Mouse (Mus musculus): ENCODE results near the gene Kcns1. TPM values are rescaled to one million over a fixed set of nuclear protein-coding genes. Genes with fewer than 3 reads are reported as not detected.
"Not testable (repeated sequence)": the region's sequence is repeated elsewhere in the genome, so short reads cannot be mapped to it uniquely, and the experiment has no call there.

The Kcns1 gene
- total RNA-seq (2012; rRNA removed): 0.80 and 0.90 TPM in 2 replicates

GRCm38 (mm10) chr2:164170902-164171301, at the start of gene Kcns1:
TSS of gene Kcns1 (minus strand) at chr2:164171113.
- Histone ChIP-seq H3K9ac (ENCODE audit: insufficient read depth, low read depth, low read length, poor library complexity, severe bottlenecking) (peak within 1 kb of the TSS; percentile 15; the same call in 1 of the 2 replicates), H3K4me3 (ENCODE audit: insufficient read depth in 1 of 2, low read depth in 1 of 2, low read length in 2 of 2, poor library complexity in 1 of 2, severe bottlenecking in 1 of 2) (peak within 1 kb of the TSS; percentile 28 to 55; a peak in 2 of 4 replicates), H3K9me3 (ENCODE audit: control insufficient read depth, insufficient read depth, low read depth, low read length) (no peaks in the 10 kb centered on the region), H3K4me1 (ENCODE audit: control insufficient read depth in 2 of 2, insufficient read depth in 2 of 2, low read length in 2 of 2, poor library complexity in 1 of 2) (0 out of 4 replicates have a peak, but pooled peaks cover 0 to 3% of the 10 kb centered on the region in 2 experiments), H3K36me3 (ENCODE audit: control insufficient read depth, insufficient read depth, low read length, poor library complexity, severe bottlenecking) (no peaks in the 10 kb centered on the region), H3K27ac (ENCODE audit: insufficient read depth, low read depth, low read length, poor library complexity, severe bottlenecking) (no peak within 1 kb of the TSS)
- no peak for TF ChIP-seq HCFC1 (IDR thresholded peaks at IDR 0.05; ENCODE audit: borderline replicate concordance, insufficient read depth, low read length)
- TF ChIP-seq CHD2 (IDR thresholded peaks at IDR 0.05; ENCODE audit: low read depth, low read length): no peak
- TF ChIP-seq ZC3H11A (IDR thresholded peaks at IDR 0.05; ENCODE audit: borderline replicate concordance, low read depth, low read length): no peak
- no peak for TF ChIP-seq MAFK (IDR thresholded peaks at IDR 0.05; ENCODE audit: insufficient read depth, low read depth, low read length)
- in situ Hi-C loops (cut with MboI; ENCODE audit: low sequenced_read_pairs in 2 of 2, unreplicated experiment in 2 of 2): no loop called here
- no peak for DNase-seq (ENCODE audit: low read depth, low spot score)

GRCm38 (mm10) chr2:164219295-164219694, 48.4 kb upstream of the Kcns1 start:
- in situ Hi-C loops (cut with MboI; ENCODE audit: low sequenced_read_pairs in 2 of 2, unreplicated experiment in 2 of 2): no loop called here
- DNase-seq (ENCODE audit: low read depth, low spot score): no peak
- no peaks in the 10 kb centered on the region for H3K36me3 ChIP-seq (ENCODE audit: control insufficient read depth, insufficient read depth, low read length, poor library complexity, severe bottlenecking)
- no peaks in the 10 kb centered on the region for H3K9me3 ChIP-seq (ENCODE audit: control insufficient read depth, insufficient read depth, low read depth, low read length)
- no peak for TF ChIP-seq MAFK (IDR thresholded peaks at IDR 0.05; ENCODE audit: insufficient read depth, low read depth, low read length)
- no peak for TF ChIP-seq ZC3H11A (IDR thresholded peaks at IDR 0.05; ENCODE audit: borderline replicate concordance, low read depth, low read length)
- TF ChIP-seq CHD2 (IDR thresholded peaks at IDR 0.05; ENCODE audit: low read depth, low read length): no peak
- H3K9ac ChIP-seq (ENCODE audit: insufficient read depth, low read depth, low read length, poor library complexity, severe bottlenecking): no peak overlapping the region
- no peak overlapping the region for H3K4me3 ChIP-seq (ENCODE audit: insufficient read depth in 1 of 2, low read depth in 1 of 2, low read length in 2 of 2, poor library complexity in 1 of 2, severe bottlenecking in 1 of 2)
- H3K4me1 ChIP-seq (ENCODE audit: control insufficient read depth in 2 of 2, insufficient read depth in 2 of 2, low read length in 2 of 2, poor library complexity in 1 of 2): no peaks in the 10 kb centered on the region
- H3K27ac ChIP-seq (ENCODE audit: insufficient read depth, low read depth, low read length, poor library complexity, severe bottlenecking): no peak overlapping the region

- no peak overlapping the region for H3K9ac ChIP-seq (ENCODE audit: insufficient read depth, low read depth, low read length, poor library complexity, severe bottlenecking)
Measured at GRCm38 (mm10) chr2:164212711-164213110, 41.8 kb upstream of the Kcns1 start.

GRCm38 (mm10) chr2:164210892-164211291, 40.0 kb upstream of the Kcns1 start:
- no peak for DNase-seq (ENCODE audit: low read depth, low spot score)
- in situ Hi-C loops (cut with MboI; ENCODE audit: low sequenced_read_pairs in 2 of 2, unreplicated experiment in 2 of 2): no loop called here
- Histone ChIP-seq H3K9me3 (ENCODE audit: control insufficient read depth, insufficient read depth, low read depth, low read length) (no peaks in the 10 kb centered on the region), H3K27ac (ENCODE audit: insufficient read depth, low read depth, low read length, poor library complexity, severe bottlenecking) (no peak overlapping the region), H3K4me3 (ENCODE audit: insufficient read depth in 1 of 2, low read depth in 1 of 2, low read length in 2 of 2, poor library complexity in 1 of 2, severe bottlenecking in 1 of 2) (no peak overlapping the region), H3K36me3 (ENCODE audit: control insufficient read depth, insufficient read depth, low read length, poor library complexity, severe bottlenecking) (no peaks in the 10 kb centered on the region), H3K4me1 (ENCODE audit: control insufficient read depth in 2 of 2, insufficient read depth in 2 of 2, low read length in 2 of 2, poor library complexity in 1 of 2) (no peaks in the 10 kb centered on the region), H3K9ac (ENCODE audit: insufficient read depth, low read depth, low read length, poor library complexity, severe bottlenecking) (no peak overlapping the region)
- no peak for TF ChIP-seq CHD2 (IDR thresholded peaks at IDR 0.05; ENCODE audit: low read depth, low read length)
- TF ChIP-seq ZC3H11A (IDR thresholded peaks at IDR 0.05; ENCODE audit: borderline replicate concordance, low read depth, low read length): no peak
- TF ChIP-seq HCFC1 (IDR thresholded peaks at IDR 0.05; ENCODE audit: borderline replicate concordance, insufficient read depth, low read length): no peak
- TF ChIP-seq MAFK (IDR thresholded peaks at IDR 0.05; ENCODE audit: insufficient read depth, low read depth, low read length): no peak
- no peak for TF ChIP-seq ZNF384 (IDR thresholded peaks at IDR 0.05; ENCODE audit: low read depth, low read length)

More at GRCm38 (mm10) chr2:164212711-164213110, 41.8 kb upstream of the Kcns1 start:
- H3K4me1 ChIP-seq (ENCODE audit: control insufficient read depth in 2 of 2, insufficient read depth in 2 of 2, low read length in 2 of 2, poor library complexity in 1 of 2): no peaks in the 10 kb centered on the region
- H3K36me3 ChIP-seq (ENCODE audit: control insufficient read depth, insufficient read depth, low read length, poor library complexity, severe bottlenecking): no peaks in the 10 kb centered on the region
- TF ChIP-seq MAFK (IDR thresholded peaks at IDR 0.05; ENCODE audit: insufficient read depth, low read depth, low read length) (no peak), CHD2 (IDR thresholded peaks at IDR 0.05; ENCODE audit: low read depth, low read length) (no peak), ZNF384 (IDR thresholded peaks at IDR 0.05; ENCODE audit: low read depth, low read length) (no peak), HCFC1 (IDR thresholded peaks at IDR 0.05; ENCODE audit: borderline replicate concordance, insufficient read depth, low read length) (no peak), ZC3H11A (IDR thresholded peaks at IDR 0.05; ENCODE audit: borderline replicate concordance, low read depth, low read length) (no peak)
- H3K4me3 ChIP-seq (ENCODE audit: insufficient read depth in 1 of 2, low read depth in 1 of 2, low read length in 2 of 2, poor library complexity in 1 of 2, severe bottlenecking in 1 of 2): no peak overlapping the region
- in situ Hi-C loops (cut with MboI; ENCODE audit: low sequenced_read_pairs in 2 of 2, unreplicated experiment in 2 of 2): no loop called here
- H3K9me3 ChIP-seq (ENCODE audit: control insufficient read depth, insufficient read depth, low read depth, low read length): no peaks in the 10 kb centered on the region
- no peak overlapping the region for H3K27ac ChIP-seq (ENCODE audit: insufficient read depth, low read depth, low read length, poor library complexity, severe bottlenecking)
- no peak for DNase-seq (ENCODE audit: low read depth, low spot score)

GRCm38 (mm10) chr2:164206676-164207075, 35.8 kb upstream of the Kcns1 start:
- TF ChIP-seq ZC3H11A (IDR thresholded peaks at IDR 0.05; ENCODE audit: borderline replicate concordance, low read depth, low read length) (no peak), ZNF384 (IDR thresholded peaks at IDR 0.05; ENCODE audit: low read depth, low read length) (no peak), HCFC1 (IDR thresholded peaks at IDR 0.05; ENCODE audit: borderline replicate concordance, insufficient read depth, low read length) (no peak)

GRCm38 (mm10) chr2:164206011-164206410, 35.1 kb upstream of the Kcns1 start:
- DNase-seq (ENCODE audit: low read depth, low spot score); H3K36me3 ChIP-seq (ENCODE audit: control insufficient read depth, insufficient read depth, low read length, poor library complexity, severe bottlenecking); H3K9ac ChIP-seq (ENCODE audit: insufficient read depth, low read depth, low read length, poor library complexity, severe bottlenecking); in situ Hi-C loops (cut with MboI; ENCODE audit: low sequenced_read_pairs in 2 of 2, unreplicated experiment in 2 of 2); H3K4me1 ChIP-seq (ENCODE audit: control insufficient read depth in 2 of 2, insufficient read depth in 2 of 2, low read length in 2 of 2, poor library complexity in 1 of 2); H3K27ac ChIP-seq (ENCODE audit: insufficient read depth, low read depth, low read length, poor library complexity, severe bottlenecking); H3K9me3 ChIP-seq (ENCODE audit: control insufficient read depth, insufficient read depth, low read depth, low read length); H3K4me3 ChIP-seq (ENCODE audit: insufficient read depth in 1 of 2, low read depth in 1 of 2, low read length in 2 of 2, poor library complexity in 1 of 2, severe bottlenecking in 1 of 2): not testable (repeated sequence)

More at GRCm38 (mm10) chr2:164206676-164207075, 35.8 kb upstream of the Kcns1 start:
- Histone ChIP-seq H3K4me3 (ENCODE audit: insufficient read depth in 1 of 2, low read depth in 1 of 2, low read length in 2 of 2, poor library complexity in 1 of 2, severe bottlenecking in 1 of 2) (no peak overlapping the region), H3K9ac (ENCODE audit: insufficient read depth, low read depth, low read length, poor library complexity, severe bottlenecking) (no peak overlapping the region), H3K4me1 (ENCODE audit: control insufficient read depth in 2 of 2, insufficient read depth in 2 of 2, low read length in 2 of 2, poor library complexity in 1 of 2) (no peaks in the 10 kb centered on the region), H3K27ac (ENCODE audit: insufficient read depth, low read depth, low read length, poor library complexity, severe bottlenecking) (no peak overlapping the region), H3K36me3 (ENCODE audit: control insufficient read depth, insufficient read depth, low read length, poor library complexity, severe bottlenecking) (no peaks in the 10 kb centered on the region), H3K9me3 (ENCODE audit: control insufficient read depth, insufficient read depth, low read depth, low read length) (no peaks in the 10 kb centered on the region)
- DNase-seq (ENCODE audit: low read depth, low spot score): no peak
- in situ Hi-C loops (cut with MboI; ENCODE audit: low sequenced_read_pairs in 2 of 2, unreplicated experiment in 2 of 2): no loop called here

All from ES-E14 (cell line).